Comparison of ENCODE assay signal across 18 mouse cellular contexts in genomic region chr3:84085429-84085828, GRCm38 (mm10). TPM values are rescaled to one million over a fixed set of nuclear protein-coding genes. Genes with fewer than 3 reads are reported as not detected.
DNase-seq lines count a peak whose midpoint lies in the region; ATAC-seq and TF ChIP-seq lines count a peak whose summit lies in the region.
"Had no signal": no experiment of that assay in that cellular context is flagged by ENCODE, and none has a peak within 500 bp of the region (broad histone marks: within the 10 kb centered on the region; RNA-seq: fewer than 3 reads in every experiment).

No protein-coding gene starts in this region.

- H3K4me2 ChIP-seq in kidney, postnatal 0 days (ENCODE audit: low read length): no peak overlapping the region
- H3K4me2 ChIP-seq in embryonic facial prominence, embryonic 11.5 days (ENCODE audit: low read depth, low read length): no peak overlapping the region
- H3K4me2 ChIP-seq in limb, embryonic 11.5 days (ENCODE audit: low read depth, severe bottlenecking): no peak overlapping the region
- H3K4me2 ChIP-seq in forebrain, embryonic 15.5 days (replicated peaks): no peak overlapping the region
- H3K4me2 ChIP-seq: embryonic facial prominence, embryonic 15.5 days; forebrain, embryonic 13.5 days; hindbrain, embryonic 15.5 days; liver, embryonic 13.5 days; neural tube, embryonic 12.5 days had no signal

- no peaks in the 10 kb centered on the region for H3K9me3 ChIP-seq in kidney, postnatal 0 days (replicated peaks; ENCODE audit: low read length)
- no peaks in the 10 kb centered on the region for H3K9me3 ChIP-seq in embryonic facial prominence, embryonic 11.5 days (replicated peaks; ENCODE audit: control insufficient read depth, low read length)
- no peaks in the 10 kb centered on the region; the same call in 1 of the 2 replicates for H3K9me3 ChIP-seq in limb, embryonic 11.5 days (ENCODE audit: control insufficient read depth, low read length)
- 0 out of 2 replicates have a peak, but pooled peaks cover 6% of the 10 kb centered on the region for H3K9me3 ChIP-seq in forebrain, embryonic 15.5 days
- H3K9me3 ChIP-seq: hindbrain, embryonic 15.5 days; neural tube, embryonic 12.5 days had no signal

- H3K9ac ChIP-seq in kidney, postnatal 0 days (ENCODE audit: low read depth, low read length): no peak overlapping the region
- H3K9ac ChIP-seq in embryonic facial prominence, embryonic 11.5 days (replicated peaks; ENCODE audit: low read length): no peak overlapping the region
- H3K9ac ChIP-seq in limb, embryonic 11.5 days (ENCODE audit: low read length): no peak overlapping the region
- no peak overlapping the region for H3K9ac ChIP-seq in forebrain, embryonic 15.5 days (replicated peaks)
- H3K9ac ChIP-seq: embryonic facial prominence, embryonic 15.5 days; forebrain, embryonic 13.5 days; hindbrain, embryonic 15.5 days; liver, embryonic 13.5 days; neural tube, embryonic 12.5 days had no signal

- no peak overlapping the region for H3K27ac ChIP-seq in kidney, postnatal 0 days
- no peak overlapping the region for H3K27ac ChIP-seq in embryonic facial prominence, embryonic 11.5 days (replicated peaks; ENCODE audit: low read depth, low read length)
- no peak overlapping the region for H3K27ac ChIP-seq in limb, embryonic 11.5 days (replicated peaks; ENCODE audit: low read depth, low read length)
- H3K27ac ChIP-seq in forebrain, embryonic 15.5 days (replicated peaks): no peak overlapping the region
- H3K27ac ChIP-seq: embryonic facial prominence, embryonic 15.5 days; forebrain, embryonic 13.5 days; hindbrain, embryonic 15.5 days; liver, embryonic 13.5 days; neural tube, embryonic 12.5 days had no signal

- no peaks in the 10 kb centered on the region for H3K36me3 ChIP-seq in kidney, postnatal 0 days (ENCODE audit: insufficient read depth, low read length)
- H3K36me3 ChIP-seq in embryonic facial prominence, embryonic 11.5 days (replicated peaks; ENCODE audit: control insufficient read depth, insufficient read depth, low read depth, low read length): no peaks in the 10 kb centered on the region
- no peaks in the 10 kb centered on the region for H3K36me3 ChIP-seq in limb, embryonic 11.5 days (ENCODE audit: control insufficient read depth, insufficient read depth, low read length)
- no peaks in the 10 kb centered on the region for H3K36me3 ChIP-seq in forebrain, embryonic 15.5 days
- H3K36me3 ChIP-seq: embryonic facial prominence, embryonic 15.5 days; hindbrain, embryonic 15.5 days; liver, embryonic 13.5 days; neural tube, embryonic 12.5 days had no signal

- no peak overlapping the region for H3K4me3 ChIP-seq in kidney, postnatal 0 days (replicated peaks; ENCODE audit: low read depth, low read length)
- H3K4me3 ChIP-seq in embryonic facial prominence, embryonic 11.5 days (ENCODE audit: low read depth, low read length): no peak overlapping the region
- no peak overlapping the region for H3K4me3 ChIP-seq in limb, embryonic 11.5 days (ENCODE audit: low read depth, low read length)
- no peak overlapping the region for H3K4me3 ChIP-seq in forebrain, embryonic 15.5 days
- H3K4me3 ChIP-seq: embryonic facial prominence, embryonic 15.5 days; forebrain, embryonic 13.5 days; hindbrain, embryonic 15.5 days; liver, embryonic 13.5 days; neural tube, embryonic 12.5 days had no signal

- H3K27me3 ChIP-seq in kidney, postnatal 0 days (ENCODE audit: insufficient read depth, low read length): no peaks in the 10 kb centered on the region
- no peaks in the 10 kb centered on the region for H3K27me3 ChIP-seq in embryonic facial prominence, embryonic 11.5 days (ENCODE audit: control insufficient read depth, insufficient read depth, low read length)
- no peaks in the 10 kb centered on the region for H3K27me3 ChIP-seq in limb, embryonic 11.5 days (ENCODE audit: control insufficient read depth, insufficient read depth, low read length)
- no peaks in the 10 kb centered on the region for H3K27me3 ChIP-seq in forebrain, embryonic 15.5 days
- H3K27me3 ChIP-seq: embryonic facial prominence, embryonic 15.5 days; forebrain, embryonic 13.5 days; hindbrain, embryonic 15.5 days; liver, embryonic 13.5 days; neural tube, embryonic 12.5 days had no signal

- no peak for TF ChIP-seq CTCF in kidney, postnatal 0 days (IDR thresholded peaks at IDR 0.05; ENCODE audit: low read depth)

- DNase-seq in kidney, postnatal 0 days (ENCODE audit: low spot score): peak; percentile 86
- no peak for DNase-seq in kidney, postnatal 14 days
- peak; percentile 66 for DNase-seq in embryo, embryonic 11 days
- peak; percentile 58 for DNase-seq in embryonic facial prominence, embryonic 11.5 days (ENCODE audit: low spot score)
- DNase-seq in limb, embryonic 11.5 days (ENCODE audit: low spot score): peak; percentile 54
- DNase-seq: adrenal gland, adult 8-10 months; cerebellum, adult 2 months; heart, postnatal 14 days; kidney, postnatal 36 days; liver, embryonic 13.5 days; right cerebral cortex, postnatal 25 days; thymus, adult 2 months had no signal

- ATAC-seq in kidney, postnatal 0 days (replicated peaks; ENCODE audit: low FRiP score, low read depth): peak; percentile 72
- no peak for ATAC-seq in embryonic facial prominence, embryonic 11.5 days (replicated peaks; ENCODE audit: insufficient number of reproducible peaks, low FRiP score, low TSS enrichment, low read depth)
- ATAC-seq in limb, embryonic 11.5 days (ENCODE audit: insufficient number of reproducible peaks, low FRiP score, low TSS enrichment, low read depth): peak; percentile 62; the same call in 1 of the 2 replicates
- no peak for ATAC-seq in erythroblast, adult 5-6 weeks (replicated peaks; ENCODE audit: low FRiP score, poor library complexity, severe bottlenecking)
- no peak for ATAC-seq in forebrain, embryonic 15.5 days (replicated peaks)
- ATAC-seq: forebrain, embryonic 13.5 days had no signal

- H3K4me1 ChIP-seq in kidney, postnatal 0 days (replicated peaks; ENCODE audit: insufficient read depth, low read length): 0 out of 2 replicates have a peak, but pooled peaks cover 6% of the 10 kb centered on the region
- no peaks in the 10 kb centered on the region for H3K4me1 ChIP-seq in embryonic facial prominence, embryonic 11.5 days (ENCODE audit: control insufficient read depth, insufficient read depth, low read length)
- peaks cover 3% of the 10 kb centered on the region; the same call in 1 of the 2 replicates for H3K4me1 ChIP-seq in limb, embryonic 11.5 days (ENCODE audit: control insufficient read depth, insufficient read depth, low read length)
- no peaks in the 10 kb centered on the region for H3K4me1 ChIP-seq in forebrain, embryonic 15.5 days
- H3K4me1 ChIP-seq: embryonic facial prominence, embryonic 15.5 days; forebrain, embryonic 13.5 days; hindbrain, embryonic 15.5 days; liver, embryonic 13.5 days; neural tube, embryonic 12.5 days had no signal

- 13% methylated on average over 9 of the region's 9 CpGs for WGBS in kidney, postnatal 0 days
- WGBS in embryonic facial prominence, embryonic 11.5 days: 26% methylated on average over 9 of the region's 9 CpGs
- WGBS in limb, embryonic 11.5 days: 11% methylated on average over 9 of the region's 9 CpGs
- 66% methylated on average over 9 of the region's 9 CpGs for WGBS in forebrain, embryonic 15.5 days

RNA-seq across cellular contexts. Expression of gene Tmem131l, which starts 45.5 kb away (rescaled TPM):
- 21.6 and 22.4 TPM in 2 replicates for polyA plus RNA-seq in kidney, postnatal 0 days (2015; fragmentation: Nextera tagmentation; extraction: Ambion mirVana)
- 83.2 and 84.2 TPM in 2 replicates for polyA plus RNA-seq in embryonic facial prominence, embryonic 11.5 days (2014; fragmentation: Nextera tagmentation; extraction: Ambion mirVana)
- 86.6 and 86.8 TPM in 2 replicates for polyA plus RNA-seq in limb, embryonic 11.5 days (2014; fragmentation: Nextera tagmentation; extraction: Ambion mirVana)
- total RNA-seq in erythroblast, adult 5-6 weeks (2015; ENCODE audit: low replicate concordance): 753 and 807 TPM in 2 replicates
- 938 and 1,004 TPM in 2 replicates for total RNA-seq in erythroblast, adult 5-6 weeks (2017; ENCODE audit: low replicate concordance)
- polyA plus RNA-seq in forebrain, embryonic 15.5 days (2015; fragmentation: Nextera tagmentation; extraction: Ambion mirVana): 125 and 130 TPM in 2 replicates

Comparison
In these comparisons a context has a peak if more than half of its experiments do, and no peak if none do; other contexts are left out.
1. ATAC-seq: peak in kidney, postnatal 0 days (single experiment) and limb, embryonic 11.5 days (single experiment); none in embryonic facial prominence, embryonic 11.5 days (single experiment), erythroblast, adult 5-6 weeks (single experiment) and forebrain, embryonic 15.5 days (single experiment).